ENCODE assay signal across 13 mouse cellular contexts in genomic region chr1:170010716-170011505, GRCm38 (mm10). TPM values are rescaled to one million over a fixed set of nuclear protein-coding genes. Genes with fewer than 3 reads are reported as not detected.
DNase-seq lines count a peak whose midpoint lies in the region; ATAC-seq lines count a peak whose summit lies in the region.
"Had no signal": no experiment of that assay in that cellular context is flagged by ENCODE, and none has a peak within 500 bp of the region (broad histone marks: within the 10 kb centered on the region; RNA-seq: fewer than 3 reads in every experiment).

No protein-coding gene starts in this region.

- no peak overlapping the region for H3K4me2 ChIP-seq in heart, embryonic 11.5 days
- H3K4me2 ChIP-seq in heart, embryonic 15.5 days = no peak overlapping the region
- no peak overlapping the region for H3K4me2 ChIP-seq in lung, embryonic 15.5 days
- H3K4me2 ChIP-seq: embryonic facial prominence, embryonic 12.5 days; liver, embryonic 11.5 days; stomach, embryonic 15.5 days had no signal

- DNase-seq in heart, adult 11 months = peak; percentile 98
- peak; percentile 17 for DNase-seq in cerebellum, adult 9-11 months
- DNase-seq in adrenal gland, postnatal 14 days = no peak
- DNase-seq in ovary, postnatal 14 days (ENCODE audit: low spot score) = no peak

- no peak overlapping the region for H3K9ac ChIP-seq in heart, embryonic 11.5 days (ENCODE audit: low read depth, low read length)
- H3K9ac ChIP-seq in heart, embryonic 15.5 days = no peak overlapping the region
- no peak overlapping the region for H3K9ac ChIP-seq in lung, embryonic 15.5 days
- H3K9ac ChIP-seq: embryonic facial prominence, embryonic 12.5 days; stomach, embryonic 15.5 days had no signal

- H3K9me3 ChIP-seq in heart, embryonic 11.5 days (replicated peaks; ENCODE audit: control insufficient read depth, low read length) = peaks cover 4% of the 10 kb centered on the region; the same call in 1 of the 2 replicates
- H3K9me3 ChIP-seq in heart, embryonic 15.5 days (replicated peaks) = peaks cover 4% of the 10 kb centered on the region; the same call in 1 of the 2 replicates
- H3K9me3 ChIP-seq in lung, embryonic 15.5 days = no peaks in the 10 kb centered on the region
- H3K9me3 ChIP-seq: stomach, embryonic 15.5 days had no signal

- no peak overlapping the region for H3K4me3 ChIP-seq in heart, embryonic 11.5 days (ENCODE audit: low read depth, low read length)
- H3K4me3 ChIP-seq in heart, embryonic 15.5 days = no peak overlapping the region
- no peak overlapping the region for H3K4me3 ChIP-seq in lung, embryonic 15.5 days
- H3K4me3 ChIP-seq: embryonic facial prominence, embryonic 12.5 days; stomach, embryonic 15.5 days had no signal

- no peaks in the 10 kb centered on the region for H3K36me3 ChIP-seq in heart, embryonic 11.5 days (ENCODE audit: control insufficient read depth, insufficient read depth, low read length)
- H3K36me3 ChIP-seq in heart, embryonic 15.5 days = no peaks in the 10 kb centered on the region
- H3K36me3 ChIP-seq in lung, embryonic 15.5 days = no peaks in the 10 kb centered on the region
- H3K36me3 ChIP-seq: stomach, embryonic 15.5 days had no signal

- WGBS in heart, embryonic 11.5 days (ENCODE audit: insufficient replicate concordance) = 89% methylated on average over 15 of the region's 15 CpGs
- 75% methylated on average over 15 of the region's 15 CpGs for WGBS in heart, embryonic 15.5 days
- 84% methylated on average over 15 of the region's 15 CpGs for WGBS in lung, embryonic 15.5 days

- H3K27me3 ChIP-seq in heart, embryonic 11.5 days (ENCODE audit: control insufficient read depth, insufficient read depth, low read length) = no peaks in the 10 kb centered on the region
- H3K27me3 ChIP-seq in heart, embryonic 15.5 days = no peaks in the 10 kb centered on the region
- no peaks in the 10 kb centered on the region for H3K27me3 ChIP-seq in lung, embryonic 15.5 days
- H3K27me3 ChIP-seq: embryonic facial prominence, embryonic 12.5 days; Patski; stomach, embryonic 15.5 days had no signal

- H3K27ac ChIP-seq in heart, embryonic 11.5 days (ENCODE audit: low read depth, low read length) = no peak overlapping the region
- H3K27ac ChIP-seq in heart, embryonic 15.5 days = peak overlapping the region; percentile 42
- H3K27ac ChIP-seq in lung, embryonic 15.5 days = peak overlapping the region; percentile 31; the same call in 1 of the 2 replicates
- H3K27ac ChIP-seq: embryonic facial prominence, embryonic 12.5 days; stomach, embryonic 15.5 days had no signal

- peaks cover 4% of the 10 kb centered on the region; the same call in 1 of the 2 replicates for H3K4me1 ChIP-seq in heart, embryonic 11.5 days (ENCODE audit: control insufficient read depth, insufficient read depth, low read length)
- H3K4me1 ChIP-seq in heart, embryonic 15.5 days (replicated peaks) = peaks cover 8% of the 10 kb centered on the region
- H3K4me1 ChIP-seq in lung, embryonic 15.5 days = peaks cover 12% of the 10 kb centered on the region; the same call in 1 of the 2 replicates
- H3K4me1 ChIP-seq: embryonic facial prominence, embryonic 12.5 days; stomach, embryonic 15.5 days had no signal

- no peak for ATAC-seq in heart, embryonic 11.5 days (replicated peaks; ENCODE audit: insufficient number of reproducible peaks, low FRiP score, low TSS enrichment)
- peak; percentile 47; the same call in 1 of the 2 replicates for ATAC-seq in heart, embryonic 15.5 days (replicated peaks; ENCODE audit: insufficient number of reproducible peaks, insufficient read depth, low FRiP score, low read depth)
- ATAC-seq in lung, embryonic 15.5 days (ENCODE audit: borderline replicate concordance, extremely low read depth, low FRiP score, low TSS enrichment) = no peak
- no peak for ATAC-seq in erythroid progenitor cell, adult 5-6 weeks (replicated peaks; ENCODE audit: low FRiP score, poor library complexity, severe bottlenecking)
- ATAC-seq: inflammation-experienced regulatory T-cells, adult 6 months; Patski had no signal

RNA-seq across cellular contexts. Expression of gene Hsd17b7, which starts 41.9 kb away (rescaled TPM):
- polyA plus RNA-seq in heart, embryonic 11.5 days (2014; fragmentation: Nextera tagmentation; extraction: Ambion mirVana) = 31.8 and 32.9 TPM in 2 replicates
- polyA plus RNA-seq in heart, embryonic 15.5 days (2015; fragmentation: Nextera tagmentation; extraction: Ambion mirVana) = 16.7 and 18.1 TPM in 2 replicates
- polyA plus RNA-seq in lung, embryonic 15.5 days (2015; fragmentation: Nextera tagmentation; extraction: Ambion mirVana) = 10.0 and 10.8 TPM in 2 replicates
- total RNA-seq in adrenal gland, postnatal 14 days (2021) = 16.2 and 27.8 TPM in 2 replicates
- 4.0 TPM in 1 of 2 replicates, not detected in the other for total RNA-seq in erythroid progenitor cell, adult 5-6 weeks (2015; ENCODE audit: low replicate concordance)
- total RNA-seq in erythroid progenitor cell, adult 5-6 weeks (2017; ENCODE audit: low replicate concordance) = 0.45 and 0.77 TPM in 2 replicates

Comparison
In these comparisons a context has a peak if more than half of its experiments do, and no peak if none do; other contexts are left out.
1. DNase-seq: peak in heart, adult 11 months (single experiment) and cerebellum, adult 9-11 months (single experiment); none in adrenal gland, postnatal 14 days (single experiment) and ovary, postnatal 14 days (single experiment).